8 mouse cellular contexts compared by ENCODE assay signal in the genomic region with DNA sequence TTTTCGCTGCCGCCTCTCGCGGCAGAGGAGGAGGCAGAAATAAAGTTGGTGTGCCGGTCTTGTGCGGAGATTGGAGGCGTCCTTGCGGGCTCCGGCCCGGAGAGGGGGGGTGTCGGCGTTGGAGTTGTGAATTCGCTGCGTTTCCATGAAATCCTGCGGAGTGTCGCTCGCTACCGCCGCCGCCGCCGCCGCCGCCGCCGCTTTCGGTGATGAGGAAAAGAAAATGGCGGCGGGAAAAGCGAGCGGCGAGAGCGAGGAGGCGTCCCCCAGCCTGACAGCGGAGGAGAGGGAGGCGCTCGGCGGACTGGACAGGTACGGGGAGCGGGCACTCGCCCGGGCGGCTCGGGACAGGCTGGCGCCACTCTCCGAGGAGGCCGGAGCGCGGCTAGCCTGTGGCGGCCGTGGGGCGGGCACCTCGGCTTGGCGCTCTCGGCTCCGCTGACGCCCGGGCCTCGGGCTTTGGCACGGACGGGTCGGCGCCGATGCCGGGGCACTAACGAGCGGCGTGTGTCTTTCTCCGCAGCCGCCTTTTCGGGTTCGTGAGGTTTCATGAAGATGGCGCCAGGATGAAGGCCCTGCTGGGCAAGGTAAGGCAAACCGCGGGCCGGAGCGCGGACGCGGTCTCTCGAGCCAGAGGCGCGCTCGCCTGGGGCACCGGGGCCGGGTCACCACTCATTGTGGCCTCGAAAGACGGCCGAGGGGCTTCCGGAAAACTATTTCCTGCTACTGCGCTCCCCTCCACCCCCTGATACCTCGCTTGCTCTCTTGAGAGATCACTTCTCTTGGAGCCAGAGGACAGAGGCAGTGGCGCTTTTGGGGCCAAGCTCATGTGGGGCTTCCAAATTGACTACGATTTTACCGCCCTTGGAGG. TPM values are rescaled to one million over a fixed set of nuclear protein-coding genes. Genes with fewer than 3 reads are reported as not detected.
A peak's percentile ranks its signal among the peaks of the same experiment; 100 is the strongest.
DNase-seq lines count a peak whose midpoint lies in the region; ATAC-seq and TF ChIP-seq lines count a peak whose summit lies in the region.

No protein-coding gene starts in this region.

- peak; percentile 39 for DNase-seq in T-cell, adult 2 months (ENCODE audit: low spot score)
- DNase-seq in cerebellum, postnatal 36 days, result peak; percentile 62 to 74
- peak; percentile 27 for DNase-seq in gastrocnemius, adult 18-20 months (ENCODE audit: low spot score)
- peak; percentile 74 for DNase-seq in hindbrain, postnatal 0 days (ENCODE audit: low spot score)
- peak; percentile 50 to 76 for DNase-seq in left cerebral cortex, postnatal 36 days (ENCODE audit: low spot score in 2 of 2)
- peak; percentile 69 for DNase-seq in midbrain, embryonic 10.5 days (ENCODE audit: low spot score)
- peak; percentile 61 for DNase-seq in right cerebral cortex, postnatal 4 days
- peak; percentile 58 for DNase-seq in yolk sac, embryonic 10.5 days (ENCODE audit: low spot score)

- peak overlapping the region; percentile 84 for H3K4me3 ChIP-seq in hindbrain, postnatal 0 days (ENCODE audit: low read length)
- peak overlapping the region; percentile 87 for H3K4me3 ChIP-seq in midbrain, embryonic 10.5 days

- H3K27ac ChIP-seq in hindbrain, postnatal 0 days, result peak overlapping the region; percentile 96
- H3K27ac ChIP-seq in midbrain, embryonic 10.5 days (replicated peaks), result peak overlapping the region; percentile 96

- no peaks in the 10 kb centered on the region for H3K36me3 ChIP-seq in hindbrain, postnatal 0 days (ENCODE audit: insufficient read depth, low read length)
- H3K36me3 ChIP-seq in midbrain, embryonic 10.5 days, result peaks cover 5% of the 10 kb centered on the region; the same call in 1 of the 2 replicates

- 1% methylated on average over 86 of the region's 95 CpGs for WGBS in hindbrain, postnatal 0 days
- under 1% methylated on average over 86 of the region's 95 CpGs for WGBS in midbrain, embryonic 10.5 days

- peak; percentile 22; the same call in 1 of the 2 replicates for TF ChIP-seq CTCF in hindbrain, postnatal 0 days (IDR thresholded peaks at IDR 0.05; ENCODE audit: low read depth)

- H3K4me2 ChIP-seq in hindbrain, postnatal 0 days (ENCODE audit: low read depth, low read length), result peak overlapping the region; percentile 64

- no peaks in the 10 kb centered on the region for H3K4me1 ChIP-seq in hindbrain, postnatal 0 days (ENCODE audit: insufficient read depth, low read length)
- peaks cover 3% of the 10 kb centered on the region; the same call in 1 of the 2 replicates for H3K4me1 ChIP-seq in midbrain, embryonic 10.5 days

- peak overlapping the region; percentile 90 for H3K9ac ChIP-seq in hindbrain, postnatal 0 days (replicated peaks; ENCODE audit: low read length)

- no peaks in the 10 kb centered on the region for H3K9me3 ChIP-seq in hindbrain, postnatal 0 days (ENCODE audit: low read length)
- no peaks in the 10 kb centered on the region for H3K9me3 ChIP-seq in midbrain, embryonic 10.5 days (replicated peaks)

- intact Hi-C loops in left cerebral cortex, postnatal 36 days (cut with DNase I), result loop anchor here (5.0 kb wide), 1 partner anchor 89 kb away; no protein-coding TSS in a partner anchor

- H3K27me3 ChIP-seq in hindbrain, postnatal 0 days (ENCODE audit: insufficient read depth, low read length), result no peaks in the 10 kb centered on the region
- H3K27me3 ChIP-seq in midbrain, embryonic 10.5 days (ENCODE audit: low read depth, poor library complexity, severe bottlenecking), result no peaks in the 10 kb centered on the region

- peak; percentile 9 for ATAC-seq in hindbrain, postnatal 0 days

RNA-seq across cellular contexts. Expression of gene Kdm6a, which starts 0.7 kb away (rescaled TPM):
- total RNA-seq in gastrocnemius, adult 18-20 months (2021), result 10 to 100 TPM; 16.7 to 32.4 TPM
- 35.8 and 43.1 TPM in 2 replicates for total RNA-seq in hindbrain, postnatal 0 days (2014; rRNA removed)
- polyA plus RNA-seq in hindbrain, postnatal 0 days (2015; fragmentation: Nextera tagmentation; extraction: Ambion mirVana), result 10.2 and 14.6 TPM in 2 replicates
- total RNA-seq in left cerebral cortex, postnatal 36 days (2021), result 10 to 100 TPM; 49.1 to 51.0 TPM
- 30.3 and 33.9 TPM in 2 replicates for polyA plus RNA-seq in midbrain, embryonic 10.5 days (2016; fragmentation: Nextera tagmentation; extraction: Ambion mirVana)

RNA-seq across cellular contexts. Expression of gene Dusp21, which starts 17.4 kb away (rescaled TPM):
- total RNA-seq in gastrocnemius, adult 18-20 months (2021), result not detected
- not detected in 2 replicates for total RNA-seq in hindbrain, postnatal 0 days (2014; rRNA removed)
- not detected in 2 replicates for polyA plus RNA-seq in hindbrain, postnatal 0 days (2015; fragmentation: Nextera tagmentation; extraction: Ambion mirVana)
- total RNA-seq in left cerebral cortex, postnatal 36 days (2021), result not detected
- polyA plus RNA-seq in midbrain, embryonic 10.5 days (2016; fragmentation: Nextera tagmentation; extraction: Ambion mirVana), result not detected in 2 replicates

Comparison
In these comparisons a context has a peak if more than half of its experiments do, and no peak if none do; other contexts are left out.
1. Peak in every context shown above with its lines: DNase-seq, ATAC-seq, H3K4me3 ChIP-seq and H3K27ac ChIP-seq.